Mouse (Mus musculus) yolk sac, embryonic 10.5 days (tissue): ENCODE data around the gene Olfr1006.
"Not testable (repeated sequence)": the region's sequence is repeated elsewhere in the genome, so short reads cannot be mapped to it uniquely, and the experiment has no call there.

Experiments used
- DNase-seq: peaks from one replicate; pipeline ENCODE4 v3.0.0-alpha.2; 2017; ENCODE audit warnings: low spot score

The Olfr1006 gene

DNA sequence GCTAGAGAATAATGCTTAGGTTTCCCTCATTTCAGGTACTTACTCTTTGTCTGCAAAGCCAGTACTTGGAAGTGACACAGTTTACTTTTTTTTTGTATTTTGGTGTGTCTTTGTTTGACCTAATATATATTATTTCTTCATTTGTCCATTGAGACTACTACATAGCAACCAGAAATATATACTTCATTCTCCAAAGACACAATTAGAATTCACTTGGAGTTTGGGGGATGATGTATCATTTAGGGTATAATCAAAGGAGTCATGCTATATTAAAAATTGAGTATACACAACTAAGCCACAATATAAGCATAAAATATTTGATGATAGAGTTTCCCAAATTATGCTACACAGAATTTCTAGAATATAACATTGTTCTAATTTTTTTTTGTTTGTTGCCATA, at the start of gene Olfr1006:
Olfr1006 (minus strand) TSS at position 101 of the 400 bp plus-strand sequence.
- no peak for DNase-seq

DNA sequence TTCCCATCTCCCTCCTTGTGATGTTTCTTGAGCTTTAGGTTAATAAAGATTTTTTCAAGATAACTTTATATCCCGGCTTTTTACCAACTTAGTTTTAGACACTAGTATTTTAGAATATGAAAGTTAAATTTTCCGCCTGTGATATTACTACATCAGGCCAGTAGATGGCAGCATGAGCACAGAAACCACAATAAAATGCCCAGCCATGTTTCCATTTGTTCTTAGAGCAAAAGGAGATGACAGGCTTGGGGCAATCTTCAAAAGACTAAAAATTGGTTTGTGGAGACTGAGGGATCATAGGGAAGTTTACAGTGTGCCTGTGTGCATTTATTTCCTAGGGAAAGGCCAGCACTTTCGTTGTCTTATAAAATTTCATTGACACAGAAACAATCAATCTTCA, 47.2 kb upstream of the Olfr1006 start:
- DNase-seq = no peak

DNA sequence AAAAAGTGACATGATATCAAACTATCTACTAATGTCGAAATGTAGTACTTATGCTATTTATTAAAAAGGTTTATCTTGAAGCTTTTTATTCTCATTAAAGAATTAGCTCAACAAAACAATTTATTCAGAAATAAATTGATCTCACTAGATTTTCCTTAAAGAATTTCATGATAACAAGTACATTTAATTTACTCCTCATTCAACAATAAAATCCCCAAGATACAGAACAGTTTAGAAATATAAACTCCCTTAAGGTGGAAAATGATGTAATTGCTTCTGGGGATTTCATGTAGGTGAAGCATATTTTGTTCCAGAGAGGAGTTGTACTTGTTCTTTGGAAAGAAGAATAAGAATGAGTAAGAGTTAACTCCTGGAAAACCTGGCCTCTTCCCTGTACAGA, 36.6 kb upstream of the Olfr1006 start, which contains the start of gene Olfr1009:
Olfr1009 (plus strand) TSS at position 301 of the 400 bp plus-strand sequence.
- no peak for DNase-seq

DNA sequence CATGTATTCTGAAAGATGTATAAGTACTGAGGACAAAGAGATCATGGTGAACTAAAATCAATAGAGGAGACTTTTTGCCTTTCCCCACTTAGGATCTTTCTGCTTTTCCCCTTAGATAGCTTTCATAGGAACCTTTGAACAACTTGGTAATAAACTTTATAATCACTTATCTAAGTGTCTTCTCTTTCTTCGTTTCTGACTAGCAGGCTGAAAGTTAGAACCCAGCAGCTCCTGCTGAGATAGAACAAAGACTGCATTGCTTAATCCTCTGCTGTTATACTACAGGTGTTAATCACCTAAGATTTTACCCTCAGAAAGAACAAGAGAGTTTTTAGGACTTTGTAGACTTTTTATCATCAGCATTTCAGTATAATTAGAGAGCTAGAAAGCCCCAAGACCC, 32.6 kb upstream of the Olfr1006 start:
- no peak for DNase-seq

DNA sequence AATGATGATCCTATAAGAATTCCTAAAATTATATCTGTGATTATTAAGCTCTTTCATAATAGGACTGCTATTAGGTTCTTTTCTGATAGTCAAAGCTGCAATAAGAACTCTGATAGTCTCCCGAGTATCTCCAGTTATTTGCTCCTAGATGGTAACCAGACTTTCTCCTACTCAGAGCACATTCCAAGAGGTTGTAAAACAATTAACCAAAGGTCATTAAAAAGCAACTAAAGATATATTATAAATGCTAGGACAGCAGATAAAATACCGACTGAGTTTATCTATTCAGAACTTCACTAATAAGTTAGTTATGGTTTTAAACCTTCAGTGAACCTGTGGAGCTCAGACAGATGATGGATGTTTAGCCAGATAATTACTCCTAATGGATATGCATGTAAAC, 32.1 kb upstream of the Olfr1006 start:
- not testable (repeated sequence) for DNase-seq

DNA sequence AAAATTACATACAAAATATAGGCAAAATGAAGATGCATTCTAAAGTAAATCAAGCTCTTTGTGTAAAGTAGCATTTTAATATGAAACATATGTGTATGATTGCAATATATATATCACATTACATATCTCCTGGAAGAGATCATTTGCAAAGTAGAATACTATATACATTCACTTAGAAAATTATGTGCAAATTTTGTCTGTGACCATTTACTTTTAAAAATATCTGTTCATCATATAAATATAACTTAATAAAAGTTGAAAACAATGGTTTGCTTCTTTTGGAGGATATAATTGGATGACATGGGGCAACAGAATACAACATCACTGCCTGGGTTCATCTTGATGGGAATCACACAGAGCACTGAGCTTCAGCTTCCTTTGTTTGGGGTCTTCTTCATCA, 10.6 kb upstream of the Olfr1006 start, which contains the start of gene Olfr1008:
Olfr1008 (plus strand) TSS at position 301 of the 400 bp plus-strand sequence.
- no peak for DNase-seq

DNA sequence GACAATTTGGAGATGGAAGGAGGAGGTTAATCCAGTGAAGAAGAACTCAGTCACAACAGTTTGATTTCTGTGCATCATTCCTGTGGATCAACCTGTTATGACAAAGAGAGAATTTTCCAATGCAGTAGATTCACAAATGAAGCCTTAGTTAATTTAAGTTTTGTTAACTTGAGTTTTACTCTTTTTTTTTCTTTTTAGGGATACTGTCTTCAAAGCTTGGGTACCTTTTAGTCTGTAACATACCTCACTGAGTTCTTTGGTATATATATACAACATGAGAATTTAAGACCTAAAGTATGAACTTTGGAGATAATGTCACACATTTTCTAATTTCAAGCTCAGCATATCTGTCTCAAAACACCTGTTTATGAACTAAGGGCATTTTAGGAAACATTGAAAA, 14.2 kb downstream of the Olfr1006 start, which contains the start of gene Olfr154:
Olfr154 (minus strand) TSS at position 101 of the 400 bp plus-strand sequence.
- DNase-seq = not testable (repeated sequence)

DNA sequence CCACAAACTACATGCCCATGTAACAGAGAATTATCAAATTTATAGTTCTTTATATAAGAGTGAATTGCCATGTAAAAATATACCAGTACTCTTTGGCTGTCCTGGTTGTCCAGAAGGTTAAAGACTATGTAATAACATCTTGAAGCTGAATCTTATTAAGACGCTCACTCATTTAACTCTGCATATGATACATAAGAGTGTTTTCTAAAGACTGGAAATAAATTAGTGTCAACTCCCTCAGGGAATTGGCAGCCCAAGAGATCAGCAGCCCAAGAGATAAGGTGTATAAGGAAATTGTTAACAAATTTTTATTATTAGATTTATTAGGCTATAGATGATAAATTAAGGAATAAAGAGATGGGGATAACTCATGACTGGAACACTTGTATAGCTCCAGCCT, 28.0 kb downstream of the Olfr1006 start, which contains the start of gene Olfr1002:
Olfr1002 (minus strand) TSS at position 101 of the 400 bp plus-strand sequence.
- DNase-seq = no peak
